Mouse (Mus musculus) heart, adult 2 months (tissue): Measurements from ENCODE around the gene Ms4a6b.

ENCODE experiments used
- CTCF ChIP-seq: fragments of 200-600 bp; IDR thresholded peaks from 2 replicates; pipeline ENCODE4 v1.8.1; 2022; ENCODE audit warnings: antibody characterized with exemption, mild to moderate bottlenecking, moderate library complexity
- POLR2A ChIP-seq: fragments of 200-500 bp; IDR thresholded peaks from 2 replicates; pipeline ENCODE4 v1.6.1; 2011; ENCODE audit warnings: mild to moderate bottlenecking, low read depth, low read length, control low read depth; ENCODE audit not compliant: insufficient read depth

DNA sequence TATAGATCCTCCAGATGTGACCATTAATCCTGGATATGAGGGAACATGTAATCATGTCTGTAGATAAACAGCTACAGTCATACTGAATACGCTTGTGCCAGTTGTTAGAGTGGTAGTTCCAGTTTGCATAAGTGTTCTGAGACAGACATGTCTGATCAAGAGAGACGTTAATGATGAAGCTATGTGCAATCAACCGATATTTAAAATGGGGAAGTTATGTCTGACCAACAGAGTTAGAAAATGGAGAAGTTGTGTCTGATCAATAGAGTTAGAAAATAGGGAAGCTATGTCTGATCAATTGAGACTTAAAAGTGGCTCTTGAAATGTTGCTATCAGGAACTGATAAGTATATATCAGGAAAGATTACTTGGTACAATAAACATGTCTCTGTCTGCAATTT lies 31.0 kb upstream of the Ms4a6b start:
- TF ChIP-seq POLR2A (no peak), CTCF (no peak)
